Mouse (Mus musculus): ENCODE data around the gene Chd4.
A peak's percentile ranks its signal among the peaks of the same experiment; 100 is the strongest.

- TF ChIP-seq POLR2A (IDR thresholded peaks at IDR 0.05; ENCODE audit: control insufficient read depth in 1 of 2, insufficient read depth in 1 of 2, low read depth in 1 of 2, low read length in 2 of 2, poor library complexity in 1 of 2) (peak; percentile 20 to 30; a peak in 1 of 4 replicates), NRF1 (IDR thresholded peaks at IDR 0.05; ENCODE audit: insufficient read depth, low read depth, low read length, poor library complexity, severe bottlenecking) (no peak)
These were observed 6.1 kb upstream of the Chd4 start for GRCm38 (mm10) chr6:125089521-125090321.
